Mouse (Mus musculus): ENCODE data around the gene Bcl2.

Gene Bcl2

GRCm38 (mm10) chr1:106585349-106585748 is 128.7 kb downstream of the Bcl2 start:
- DNase-seq (ENCODE audit: low spot score), result no peak

DNA sequence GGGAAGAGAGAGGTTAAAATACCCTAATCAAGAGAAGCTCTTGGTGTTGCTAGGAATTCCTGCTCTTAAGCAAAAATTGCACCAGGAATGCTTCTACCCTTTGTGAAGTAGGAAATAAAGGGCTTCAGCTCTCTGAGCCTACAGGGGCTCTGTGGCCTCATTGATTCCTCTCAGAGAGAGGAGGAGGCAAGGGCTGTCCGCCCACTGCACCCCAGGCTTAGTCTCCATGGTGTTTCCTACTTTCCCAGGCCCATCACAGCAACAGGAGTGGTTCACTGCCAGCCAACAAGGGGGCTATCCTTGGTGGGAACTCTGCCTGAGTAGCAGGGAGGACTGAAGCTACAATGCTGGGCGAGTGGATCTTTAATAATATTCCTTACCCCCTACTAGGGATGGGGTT is 129.2 kb downstream of the Bcl2 start:
- DNase-seq (ENCODE audit: low spot score), result no peak

- no peak for DNase-seq (ENCODE audit: low spot score)
Observed at GRCm38 (mm10) chr1:106584273-106584672, 129.8 kb downstream of the Bcl2 start.

DNA sequence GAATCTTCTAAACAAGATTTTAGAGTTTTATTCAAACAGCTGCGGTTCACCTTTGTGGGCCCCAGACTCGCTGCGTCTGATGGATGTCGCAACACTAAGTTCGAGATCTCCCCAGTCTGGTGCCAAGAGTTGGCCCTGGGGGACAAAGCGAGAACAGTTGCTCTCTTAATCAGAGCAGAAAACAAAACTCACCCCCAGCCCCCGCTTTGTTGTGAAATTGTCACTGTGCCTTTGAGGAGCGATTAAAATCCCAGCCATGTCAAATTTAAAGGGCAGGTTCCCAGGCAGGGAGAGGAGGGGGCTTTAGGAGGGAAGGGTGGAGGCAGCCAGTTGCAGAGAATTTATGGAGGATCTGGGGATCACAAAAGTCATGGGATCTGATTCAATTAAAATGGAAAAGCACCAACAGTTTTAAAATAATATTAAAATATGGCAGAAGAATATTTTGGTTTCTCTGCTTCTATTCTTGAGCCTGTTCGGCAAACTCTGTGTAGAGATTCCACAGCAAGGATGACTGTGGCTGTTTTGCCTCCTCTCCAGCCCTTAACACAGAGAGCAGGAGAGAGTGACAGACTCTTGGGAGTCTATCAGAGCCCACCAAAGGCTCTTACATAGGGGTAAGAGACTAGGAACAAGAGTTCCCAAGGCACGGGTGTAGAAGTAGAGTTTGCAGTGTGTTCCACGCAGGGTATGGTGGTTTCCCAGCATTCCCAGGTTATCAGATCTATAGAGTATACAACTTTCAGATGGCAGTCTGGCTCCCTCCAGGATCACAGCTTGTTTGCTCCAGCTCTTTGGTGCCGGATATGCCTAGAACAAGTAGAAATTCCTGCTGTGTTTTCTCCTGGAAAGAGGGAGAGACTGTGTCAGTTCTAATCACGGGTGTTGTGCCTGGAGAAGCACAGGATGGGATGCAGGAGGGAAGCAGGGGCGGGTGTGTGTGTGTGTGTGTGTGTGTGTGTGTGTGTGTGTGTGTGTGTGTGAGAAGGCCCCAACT is 130.5 kb downstream of the Bcl2 start:
- no peak for DNase-seq (ENCODE audit: low spot score)

DNA sequence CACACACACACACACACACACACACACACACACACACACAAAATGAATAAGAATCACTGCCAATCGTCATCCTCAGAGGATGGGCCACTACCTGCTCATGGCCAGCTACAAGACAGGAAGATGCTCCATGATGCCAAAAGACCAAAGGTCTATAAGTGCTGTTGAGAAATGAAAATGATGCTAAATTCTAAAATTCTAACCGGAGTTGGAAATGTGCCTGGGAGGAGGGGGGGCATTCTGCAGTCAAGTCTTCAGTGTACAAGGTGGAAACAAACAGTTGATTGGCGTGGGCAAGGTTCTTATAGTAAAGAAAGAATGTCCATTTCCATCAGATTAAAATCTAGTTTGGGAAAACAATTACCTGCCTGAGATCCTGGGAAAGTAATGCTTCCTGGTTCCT is 131.3 kb downstream of the Bcl2 start:
- DNase-seq (ENCODE audit: low spot score), result no peak

- no peak for DNase-seq (ENCODE audit: low spot score)
Observed at GRCm38 (mm10) chr1:106581812-106582211, 132.3 kb downstream of the Bcl2 start.

DNA sequence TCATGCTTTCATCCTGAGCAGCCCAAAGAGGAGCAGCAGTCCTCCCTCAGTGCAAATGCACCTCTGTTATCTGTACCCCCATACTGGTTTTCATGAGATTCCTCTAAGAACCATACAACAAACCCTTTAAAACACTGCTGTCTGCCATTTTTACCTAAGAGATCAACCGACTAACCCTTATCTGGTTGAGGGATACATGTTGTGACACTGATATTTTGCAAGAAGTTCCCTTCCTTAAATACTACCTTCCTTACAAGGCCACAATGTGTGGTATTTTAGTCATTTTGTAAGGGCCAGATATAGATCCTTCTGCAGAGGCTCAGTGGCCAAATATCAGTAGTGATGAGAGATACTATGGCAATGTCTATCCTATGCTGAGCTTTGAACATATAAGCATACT is 134.3 kb downstream of the Bcl2 start:
- no peak for DNase-seq (ENCODE audit: low spot score)

- no peak for DNase-seq (ENCODE audit: low spot score)
Observed at GRCm38 (mm10) chr1:106572506-106572905, 141.6 kb downstream of the Bcl2 start.

DNA sequence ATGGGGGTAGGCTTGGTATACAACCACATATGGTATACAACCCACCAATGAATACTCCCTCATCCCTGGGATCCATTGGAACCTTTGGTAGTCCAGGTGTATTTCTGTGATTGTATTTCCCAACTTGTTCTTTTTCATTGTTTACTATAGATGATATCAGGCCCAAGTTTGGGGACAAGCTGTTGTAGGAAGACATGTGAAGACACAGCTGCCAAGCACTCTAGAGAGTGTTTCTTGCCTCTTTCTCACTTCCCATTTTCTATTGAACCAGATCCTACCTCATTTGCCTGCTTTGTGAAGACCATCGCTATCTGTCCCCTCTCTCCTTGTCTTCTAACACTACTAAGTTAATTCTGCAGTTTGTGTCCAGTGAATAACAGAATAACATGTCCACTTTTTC is 143.2 kb downstream of the Bcl2 start:
- DNase-seq (ENCODE audit: low spot score), result no peak

GRCm38 (mm10) chr1:106570366-106570765 is 143.7 kb downstream of the Bcl2 start:
- no peak for DNase-seq (ENCODE audit: low spot score)

DNA sequence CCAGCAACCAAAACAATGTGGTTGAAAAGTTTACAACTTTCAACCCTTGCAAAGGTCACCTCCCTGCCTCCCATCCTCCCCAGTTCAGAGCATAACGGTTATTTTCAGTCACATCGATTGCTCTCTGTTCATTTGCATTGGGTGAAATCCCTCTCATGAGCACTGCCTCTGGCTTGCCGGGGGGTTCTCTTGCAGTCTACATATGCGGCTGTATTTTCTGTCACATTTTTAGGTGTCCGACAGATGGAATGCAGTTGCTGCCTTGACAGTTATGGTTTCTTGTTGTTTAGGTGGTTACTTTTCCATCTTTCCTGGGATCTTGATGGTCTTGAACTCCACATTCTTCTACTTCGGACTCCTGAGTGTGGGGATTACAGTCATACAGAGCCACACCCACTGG is 144.4 kb downstream of the Bcl2 start:
- no peak for DNase-seq (ENCODE audit: low spot score)

DNA sequence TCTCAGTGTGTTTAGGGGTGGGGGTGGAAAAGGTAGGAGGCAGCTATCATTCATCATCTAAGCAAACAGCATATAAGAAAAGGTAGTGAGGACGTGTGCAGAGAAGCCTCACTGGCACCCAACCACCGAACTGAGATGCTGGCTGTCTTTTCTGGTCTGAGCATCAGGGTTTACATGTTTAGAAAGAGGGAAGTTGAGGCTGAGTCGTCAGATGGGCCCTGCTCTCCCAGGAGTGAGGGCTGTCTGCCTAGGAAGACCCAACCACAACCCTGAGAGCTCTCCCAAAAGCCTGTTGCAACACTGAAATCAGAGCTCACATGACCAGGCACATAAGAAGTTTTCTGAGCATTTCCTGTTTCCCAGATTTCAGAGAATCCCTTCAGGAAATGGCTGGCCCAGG is 145.2 kb downstream of the Bcl2 start:
- no peak for DNase-seq (ENCODE audit: low spot score)

- DNase-seq (ENCODE audit: low spot score), result no peak
Observed at GRCm38 (mm10) chr1:106567506-106567905, 146.6 kb downstream of the Bcl2 start.

DNA sequence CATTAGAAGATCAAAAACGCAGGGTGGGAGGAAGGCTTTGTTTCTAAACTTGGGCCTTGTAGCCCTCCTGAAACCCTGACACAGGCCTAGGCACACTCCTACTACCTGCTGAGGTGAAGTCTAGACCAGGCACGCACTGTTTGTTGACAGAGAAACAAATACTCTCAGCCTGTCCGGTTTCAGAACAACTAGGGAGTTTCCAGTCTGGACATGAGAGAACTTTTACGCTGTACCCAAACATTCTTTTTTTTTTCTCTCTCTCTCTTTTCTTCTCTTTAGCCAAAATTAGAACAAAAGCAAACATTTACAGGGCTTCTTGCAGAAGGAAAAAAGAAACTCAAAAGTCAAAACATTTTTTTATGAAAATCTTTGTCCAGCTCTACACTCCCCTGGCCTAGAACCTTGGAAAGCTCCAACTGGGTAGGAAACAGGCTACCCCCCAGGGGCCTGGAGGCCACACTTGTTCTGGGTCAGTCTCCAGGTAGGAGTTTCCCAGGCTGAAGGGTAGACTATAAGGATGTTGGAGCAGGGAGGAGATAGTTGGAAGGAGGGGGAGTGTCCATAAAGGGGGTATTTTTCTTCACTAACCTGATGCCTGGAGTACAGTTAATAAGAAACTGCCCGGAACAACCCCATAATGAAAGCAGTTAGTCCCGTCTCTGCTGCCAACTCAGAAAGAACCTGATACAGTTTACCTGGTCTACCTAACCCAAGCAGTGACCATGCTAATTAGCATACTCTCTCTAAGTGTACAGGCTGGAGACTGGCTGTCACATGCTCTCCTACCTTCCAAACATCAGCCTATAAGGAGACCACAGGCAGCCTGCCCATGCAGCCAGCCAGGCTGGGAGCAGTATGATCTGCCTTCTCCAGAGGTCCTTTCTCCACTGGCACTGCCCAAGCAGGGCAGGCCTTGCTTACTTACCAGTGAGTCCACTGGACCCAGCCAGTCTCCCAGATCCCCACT is 147.7 kb downstream of the Bcl2 start:
- DNase-seq (ENCODE audit: low spot score), result no peak

DNA sequence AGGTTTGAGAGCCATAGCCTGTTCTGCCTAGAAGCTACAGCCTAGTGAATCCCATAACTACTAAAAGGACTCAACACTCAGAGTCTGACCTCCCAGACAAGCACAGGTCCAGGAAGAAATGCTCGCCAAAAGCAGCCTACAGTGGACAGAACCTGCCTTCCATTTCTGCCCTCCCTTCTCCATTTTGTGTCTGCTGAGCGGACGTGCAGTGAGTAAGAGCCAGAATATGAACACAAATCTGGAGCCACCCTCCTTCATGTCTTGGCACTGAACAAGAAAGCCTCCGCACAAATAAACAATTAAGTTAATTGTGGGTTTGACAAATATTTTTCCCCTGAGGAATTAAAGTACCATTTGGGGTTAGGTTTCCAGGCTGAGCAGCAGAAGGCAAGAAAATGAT is 148.8 kb downstream of the Bcl2 start:
- no peak for DNase-seq (ENCODE audit: low spot score)

GRCm38 (mm10) chr1:106564436-106564835 is 149.6 kb downstream of the Bcl2 start:
- no peak for DNase-seq (ENCODE audit: low spot score)

- DNase-seq (ENCODE audit: low spot score), result no peak
Observed at GRCm38 (mm10) chr1:106562751-106563150, 151.3 kb downstream of the Bcl2 start.

- no peak for DNase-seq (ENCODE audit: low spot score)
Observed at GRCm38 (mm10) chr1:106561085-106561760, 152.9 kb downstream of the Bcl2 start.

- DNase-seq (ENCODE audit: low spot score), result no peak
Observed at GRCm38 (mm10) chr1:106560105-106560504, 154.0 kb downstream of the Bcl2 start.

GRCm38 (mm10) chr1:106559116-106559605 is 154.9 kb downstream of the Bcl2 start:
- DNase-seq (ENCODE audit: low spot score), result no peak

- no peak for DNase-seq (ENCODE audit: low spot score)
Observed at GRCm38 (mm10) chr1:106555498-106556168, 158.4 kb downstream of the Bcl2 start.
